Mouse (Mus musculus) CH12.LX (cell line): ENCODE results near the gene Wdr61.

Source experiments
- CTCF ChIP-seq, 2 experiments: IDR thresholded peaks in 1 of 2; conservative IDR thresholded peaks in 1 of 2; 2 replicates each; pipeline ENCODE4 v1.5.1; 2011 to 2012; ENCODE audit warnings: low read depth in 2 of 2, low read length in 2 of 2, improper control_type of control experiment in 1 of 2, inconsistent platforms in 1 of 2, mild to moderate bottlenecking in 1 of 2, moderate library complexity in 1 of 2
- KAT2A ChIP-seq: IDR thresholded peaks from 2 replicates; pipeline ENCODE4 v1.6.1; 2012; ENCODE audit warnings: low read length, improper control_type of control experiment, inconsistent platforms; ENCODE audit not compliant: insufficient replicate concordance
- NELFE ChIP-seq: IDR thresholded peaks from 2 replicates; pipeline ENCODE4 v1.6.1; 2011; ENCODE audit warnings: low read depth, low read length, improper control_type of control experiment
- NRF1 ChIP-seq: IDR thresholded peaks from 2 replicates; pipeline ENCODE4 v1.6.1; 2014; ENCODE audit warnings: low read depth, mild to moderate bottlenecking, inconsistent platforms, low read length, improper control_type of control experiment, moderate library complexity
- PAX5 ChIP-seq: IDR thresholded peaks from 2 replicates; pipeline ENCODE4 v1.6.1; 2012; ENCODE audit warnings: low read length, inconsistent platforms, mixed read lengths
- POLR2A ChIP-seq: IDR thresholded peaks from 2 replicates; pipeline ENCODE4 v1.6.1; 2011; ENCODE audit warnings: low read depth, mild to moderate bottlenecking, improper control_type of control experiment, low read length
- ZKSCAN1 ChIP-seq: IDR thresholded peaks from 2 replicates; pipeline ENCODE4 v1.6.1; 2012; ENCODE audit warnings: low read depth, inconsistent platforms, low read length, improper control_type of control experiment, borderline replicate concordance
- ZNF384 ChIP-seq: IDR thresholded peaks from 2 replicates; pipeline ENCODE4 v1.6.1; 2012; ENCODE audit warnings: low read depth, low read length, improper control_type of control experiment, inconsistent platforms

DNA sequence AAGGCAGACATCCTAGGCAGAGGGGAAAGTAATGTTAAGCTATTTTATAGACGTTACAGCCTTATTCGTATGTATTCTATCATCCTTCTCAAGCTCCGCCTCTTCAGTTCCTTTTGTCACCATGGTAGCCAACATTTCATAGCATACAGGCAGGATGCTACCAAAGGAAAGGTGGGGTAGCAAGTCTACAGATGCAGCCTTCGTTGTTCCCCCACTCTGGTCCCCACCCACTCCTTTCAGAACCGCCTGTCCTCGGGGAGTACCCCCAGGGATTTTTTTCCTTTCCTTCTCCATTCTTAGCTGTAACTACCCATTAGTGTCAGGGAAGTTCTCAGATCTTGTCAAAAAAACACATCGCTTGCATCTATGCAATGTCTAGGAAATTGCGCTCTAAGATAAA is 45.0 kb upstream of the Wdr61 start:
- TF ChIP-seq CTCF (conservative IDR thresholded peaks at IDR 0.05 in 1 of 2, IDR thresholded peaks at IDR 0.05 in 1 of 2; ENCODE audit: low read depth in 2 of 2, low read length in 2 of 2) (no peak), PAX5 (no peak), NRF1 (no peak), ZKSCAN1 (no peak), POLR2A (no peak), NELFE (no peak), ZNF384 (no peak), KAT2A (no peak)
